Mouse (Mus musculus) testis, adult 2 months (tissue): ENCODE results near the gene Olfr576. TPM values are rescaled to one million over a fixed set of nuclear protein-coding genes. Genes with fewer than 3 reads are reported as not detected.

Source experiments
- H3K27ac ChIP-seq: fragments of 200-500 bp; 2 replicates; pipeline ENCODE4 v1.5.1; 2012; ENCODE audit warnings: low read depth, low read length; ENCODE audit not compliant: control insufficient read depth, insufficient read depth
- H3K27me3 ChIP-seq: fragments of 200-500 bp; 2 replicates; pipeline ENCODE4 v1.6.1; 2012; ENCODE audit warnings: mild to moderate bottlenecking, low read length, moderate library complexity; ENCODE audit not compliant: control insufficient read depth, insufficient read depth
- H3K36me3 ChIP-seq: fragments of 200-500 bp; 2 replicates; pipeline ENCODE4 v1.6.1; 2012; ENCODE audit warnings: mild to moderate bottlenecking, low read length; ENCODE audit not compliant: control insufficient read depth, insufficient read depth
- H3K4me1 ChIP-seq: fragments of 200-500 bp; 2 replicates; pipeline ENCODE4 v1.6.1; 2012; ENCODE audit warnings: low read length; ENCODE audit not compliant: control insufficient read depth, insufficient read depth
- H3K4me3 ChIP-seq: fragments of 200-500 bp; 2 replicates; pipeline ENCODE4 v1.5.1; 2012; ENCODE audit warnings: low read depth, mild to moderate bottlenecking, low read length, moderate library complexity, mixed read lengths; ENCODE audit not compliant: control insufficient read depth
- CTCF ChIP-seq: fragments of 200-500 bp; IDR thresholded peaks from 2 replicates; pipeline ENCODE4 v1.5.1; 2012; ENCODE audit warnings: low read depth, mild to moderate bottlenecking, inconsistent platforms, low read length, moderate library complexity; ENCODE audit not compliant: control insufficient read depth, insufficient read depth, insufficient replicate concordance
- POLR2A ChIP-seq: fragments of 200-500 bp; IDR thresholded peaks from 2 replicates; pipeline ENCODE4 v1.6.1; 2012; ENCODE audit warnings: low read depth, mild to moderate bottlenecking, inconsistent platforms, low read length, moderate library complexity; ENCODE audit not compliant: control insufficient read depth
- polyA plus RNA-seq: library from polyadenylated mRNA; depleted of rRNA; stranded (reverse); fragments of >200 nt; gene quantifications from 2 replicates; pipeline ENCODE4 v1.2.3, GENCODE M21; 2012; rRNA removed

Gene Olfr576
- polyA plus RNA-seq, 1 experiment, result not detected

DNA sequence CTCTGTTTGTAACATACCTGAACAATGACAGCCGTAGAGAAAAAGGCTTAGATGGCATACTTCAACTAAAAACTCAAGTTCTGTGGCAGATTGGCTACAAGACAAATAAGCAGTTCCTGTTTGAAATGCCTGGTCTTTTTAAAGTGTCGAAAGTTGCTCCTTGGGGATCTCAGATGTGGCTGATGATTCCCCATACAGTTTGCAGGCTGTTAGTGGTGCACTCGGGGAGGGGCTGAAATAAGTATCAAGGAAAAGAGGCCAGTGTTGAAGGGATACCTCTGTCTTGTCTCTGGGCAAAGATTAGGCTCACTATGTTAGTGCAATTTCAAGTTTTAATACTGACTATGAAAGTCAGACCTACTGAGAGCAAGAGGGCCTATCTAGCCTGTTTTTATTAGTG, 26.8 kb downstream of the Olfr576 start, which contains the start of gene Olfr578:
Olfr578 (minus strand) TSS at position 101 of the 400 bp plus-strand sequence.
- TF ChIP-seq CTCF (no peak), POLR2A (no peak)
- Histone ChIP-seq H3K27me3 (no peaks in the 10 kb centered on the region), H3K4me3 (no peak within 1 kb of the TSS), H3K27ac (no peak within 1 kb of the TSS), H3K36me3 (no peaks in the 10 kb centered on the region), H3K4me1 (no peaks in the 10 kb centered on the region)

Other genes with a start within 250 kb of the Olfr576 start
- 0.25 and 0.47 TPM in 2 replicates for gene Olfr33, start 243.6 kb upstream of the Olfr576 start, polyA plus RNA-seq
- gene Olfr559, start 235.2 kb upstream of the Olfr576 start, polyA plus RNA-seq, result not detected in 2 replicates
- gene Olfr560, start 203.3 kb upstream of the Olfr576 start, polyA plus RNA-seq, result not detected in 2 replicates
- 1.1 and 1.3 TPM in 2 replicates for gene Olfr78, start 203.2 kb upstream of the Olfr576 start, polyA plus RNA-seq
- gene Olfr561, start 191.4 kb upstream of the Olfr576 start, polyA plus RNA-seq, result not detected in 2 replicates
- gene Olfr564, start 159.2 kb upstream of the Olfr576 start, polyA plus RNA-seq, result not detected in 2 replicates
- gene Olfr566, start 103.9 kb upstream of the Olfr576 start, polyA plus RNA-seq, result not detected in 2 replicates
- 0.26 and 0.59 TPM in 2 replicates for gene Olfr568, start 85.5 kb upstream of the Olfr576 start, polyA plus RNA-seq
- not detected in 2 replicates for gene Olfr569, start 71.8 kb upstream of the Olfr576 start, polyA plus RNA-seq
- 0.23 TPM in 1 of 2 replicates, not detected in the other for gene Olfr570, start 68.1 kb upstream of the Olfr576 start, polyA plus RNA-seq
- not detected in 2 replicates for gene Olfr571, start 45.1 kb upstream of the Olfr576 start, polyA plus RNA-seq
- gene Olfr572, start 38.3 kb upstream of the Olfr576 start, polyA plus RNA-seq, result not detected in 2 replicates
- gene Olfr573-ps1, start 20.1 kb upstream of the Olfr576 start, polyA plus RNA-seq, result not detected in 2 replicates
- gene Olfr574, start 14.2 kb upstream of the Olfr576 start, polyA plus RNA-seq, result not detected in 2 replicates
- gene Olfr575, start 3.9 kb upstream of the Olfr576 start, polyA plus RNA-seq, result not detected in 2 replicates
- gene Olfr577, start 13.3 kb downstream of the Olfr576 start, polyA plus RNA-seq, result not detected in 2 replicates
- gene Olfr578, start 26.7 kb downstream of the Olfr576 start, polyA plus RNA-seq, result not detected in 2 replicates
- gene Olfr582, start 75.4 kb downstream of the Olfr576 start, polyA plus RNA-seq, result not detected in 2 replicates
- not detected in 2 replicates for gene Olfr583, start 88.6 kb downstream of the Olfr576 start, polyA plus RNA-seq
- gene Olfr584, start 119.2 kb downstream of the Olfr576 start, polyA plus RNA-seq, result not detected in 2 replicates
- gene Olfr585, start 135.1 kb downstream of the Olfr576 start, polyA plus RNA-seq, result not detected in 2 replicates
- gene Olfr586, start 163.0 kb downstream of the Olfr576 start, polyA plus RNA-seq, result not detected in 2 replicates
- gene Olfr588-ps1, start 178.2 kb downstream of the Olfr576 start, polyA plus RNA-seq, result not detected in 2 replicates
- not detected in 2 replicates for gene Olfr589, start 193.7 kb downstream of the Olfr576 start, polyA plus RNA-seq
- gene Olfr591, start 215.7 kb downstream of the Olfr576 start, polyA plus RNA-seq, result not detected in 2 replicates
- not detected in 2 replicates for gene Olfr592, start 222.1 kb downstream of the Olfr576 start, polyA plus RNA-seq
- gene Olfr593, start 249.2 kb downstream of the Olfr576 start, polyA plus RNA-seq, result not detected in 2 replicates